Mouse (Mus musculus): ENCODE results near the gene Plod3.

GRCm38 (mm10) chr5:136999449-136999848, 12.6 kb downstream of the Plod3 start:
- TF ChIP-seq POLR2A (IDR thresholded peaks at IDR 0.05; ENCODE audit: control insufficient read depth, low read depth, low read length): no peak
- TF ChIP-seq CTCF (IDR thresholded peaks at IDR 0.05; ENCODE audit: control insufficient read depth, insufficient read depth, insufficient replicate concordance, low read depth, low read length): no peak
